Comparison of ENCODE assay signal across 25 mouse cellular contexts in the genomic region with DNA sequence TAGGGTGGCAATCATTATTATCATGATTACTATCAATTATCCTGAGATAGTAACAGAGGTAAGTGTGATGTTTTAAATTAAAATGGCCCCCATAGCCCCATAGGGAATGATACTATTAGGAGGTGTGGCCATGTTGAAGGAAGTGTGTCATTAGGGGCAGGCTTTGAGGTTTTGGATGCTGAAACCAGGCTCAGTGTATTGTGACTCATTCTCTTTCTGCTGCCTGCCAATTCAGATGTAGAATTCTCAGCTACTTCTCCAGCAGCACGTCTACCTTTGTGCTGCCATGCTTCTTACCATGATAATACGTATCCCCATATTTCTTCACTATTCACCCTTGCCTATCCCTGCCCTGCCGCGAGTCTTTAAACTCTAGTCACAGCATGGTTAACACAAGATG.
DNase-seq lines count a peak whose midpoint lies in the region; ATAC-seq and TF ChIP-seq lines count a peak whose summit lies in the region.
"Had no signal": no experiment of that assay in that cellular context is flagged by ENCODE, and none has a peak within 500 bp of the region (broad histone marks: within the 10 kb centered on the region; RNA-seq: fewer than 3 reads in every experiment).

No protein-coding gene starts in this region.

- peak; percentile 21 for DNase-seq in lung, postnatal 0 days (ENCODE audit: low spot score)
- no peak for DNase-seq in lung, adult 2 months
- DNase-seq in A20 (ENCODE audit: low read depth, low spot score) (peak; percentile 26), R1 (ENCODE audit: low read depth, low spot score) (peak; percentile 29)
- DNase-seq in frontal cortex, postnatal 25 days (ENCODE audit: low spot score in 2 of 2) = no peak
- DNase-seq in right cerebral cortex, postnatal 25 days = no peak
- DNase-seq in kidney, postnatal 14 days = no peak
- DNase-seq: adrenal gland, postnatal 14 days; cerebellum, adult 9-11 months; heart, postnatal 10 days; kidney, adult 11 months; kidney, postnatal 4 days; layer of hippocampus, adult 9-11 months; left cerebral cortex, postnatal 4 days; lung, postnatal 10 days had no signal

- H3K36me3 ChIP-seq in lung, postnatal 0 days (ENCODE audit: insufficient read depth, low read length) = no peaks in the 10 kb centered on the region
- H3K36me3 ChIP-seq: embryonic facial prominence, embryonic 10.5 days; G1E; heart, embryonic 12.5 days; hindbrain, embryonic 13.5 days; kidney, embryonic 15.5 days; limb, embryonic 15.5 days; liver, embryonic 15.5 days; midbrain, embryonic 12.5 days; neural tube, embryonic 15.5 days had no signal

- H3K4me1 ChIP-seq in lung, postnatal 0 days (ENCODE audit: insufficient read depth, low read depth, low read length) = peaks cover 15% of the 10 kb centered on the region
- peaks cover 24% of the 10 kb centered on the region for H3K4me1 ChIP-seq in lung, adult 2 months (ENCODE audit: control insufficient read depth, insufficient read depth, low read length)

- H3K9ac ChIP-seq in lung, postnatal 0 days (replicated peaks; ENCODE audit: low read depth) = no peak overlapping the region
- H3K9ac ChIP-seq: heart, embryonic 12.5 days; hindbrain, embryonic 13.5 days; kidney, embryonic 15.5 days; limb, embryonic 15.5 days; liver, embryonic 15.5 days; midbrain, embryonic 12.5 days; neural tube, embryonic 15.5 days had no signal

- no peak for TF ChIP-seq CTCF in lung, postnatal 0 days (IDR thresholded peaks at IDR 0.05)
- no peak for TF ChIP-seq CTCF in lung, adult 2 months (IDR thresholded peaks at IDR 0.05; ENCODE audit: insufficient read depth, low read length)

- no peak overlapping the region for H3K4me2 ChIP-seq in lung, postnatal 0 days (replicated peaks; ENCODE audit: low read depth, low read length)
- H3K4me2 ChIP-seq: heart, embryonic 12.5 days; hindbrain, embryonic 13.5 days; kidney, embryonic 15.5 days; limb, embryonic 15.5 days; midbrain, embryonic 12.5 days; neural tube, embryonic 15.5 days had no signal

- WGBS in lung, postnatal 0 days = 90% methylated on average over 4 of the region's 4 CpGs
- WGBS in lung, adult 2 months = 81% methylated on average over 4 of the region's 4 CpGs

- H3K27ac ChIP-seq in lung, postnatal 0 days (ENCODE audit: low read length) = no peak overlapping the region
- H3K27ac ChIP-seq: embryonic facial prominence, embryonic 10.5 days; hindbrain, embryonic 13.5 days; kidney, embryonic 15.5 days; limb, embryonic 15.5 days; liver, embryonic 15.5 days; midbrain, embryonic 12.5 days; neural tube, embryonic 15.5 days had no signal

- no peak overlapping the region for H3K4me3 ChIP-seq in lung, postnatal 0 days (ENCODE audit: low read depth, low read length)
- no peak overlapping the region for H3K4me3 ChIP-seq in lung, adult 2 months (replicated peaks; ENCODE audit: extremely low read depth, low read depth, low read length)
- H3K4me3 ChIP-seq: embryonic facial prominence, embryonic 10.5 days; heart, embryonic 12.5 days; hindbrain, embryonic 13.5 days; kidney, embryonic 15.5 days; limb, embryonic 15.5 days; liver, embryonic 15.5 days; midbrain, embryonic 12.5 days; neural tube, embryonic 15.5 days had no signal

- no peak for TF ChIP-seq POLR2A in lung, adult 2 months (IDR thresholded peaks at IDR 0.05; ENCODE audit: borderline replicate concordance, extremely low read depth, low read depth, low read length)

- no peaks in the 10 kb centered on the region for H3K9me3 ChIP-seq in lung, postnatal 0 days (ENCODE audit: low read length)
- H3K9me3 ChIP-seq: embryonic facial prominence, embryonic 10.5 days; G1E; heart, embryonic 12.5 days; hindbrain, embryonic 13.5 days; kidney, embryonic 15.5 days; limb, embryonic 15.5 days; liver, embryonic 15.5 days; midbrain, embryonic 12.5 days; neural tube, embryonic 15.5 days had no signal

- H3K27me3 ChIP-seq in lung, postnatal 0 days (replicated peaks; ENCODE audit: insufficient read depth, low read length) = no peaks in the 10 kb centered on the region
- H3K27me3 ChIP-seq: heart, embryonic 12.5 days; hindbrain, embryonic 13.5 days; kidney, embryonic 15.5 days; liver, embryonic 15.5 days; neural tube, embryonic 15.5 days had no signal

- no peak for ATAC-seq in lung, postnatal 0 days
- peak; percentile 61 for ATAC-seq in neutrophil, adult 5-6 weeks (ENCODE audit: extremely low read depth, insufficient number of reproducible peaks, low FRiP score, poor library complexity, severe bottlenecking)

- TF ChIP-seq EP300 in lung, postnatal 0 days (IDR thresholded peaks at IDR 0.05) = no peak

Comparison
In these comparisons a context has a peak if more than half of its experiments do, and no peak if none do; other contexts are left out.
1. DNase-seq: peak in lung, postnatal 0 days (single experiment), A20 (single experiment) and R1 (single experiment); none in lung, adult 2 months (single experiment), frontal cortex, postnatal 25 days (0 of 2), right cerebral cortex, postnatal 25 days (single experiment) and kidney, postnatal 14 days (single experiment).